In the genomic region with DNA sequence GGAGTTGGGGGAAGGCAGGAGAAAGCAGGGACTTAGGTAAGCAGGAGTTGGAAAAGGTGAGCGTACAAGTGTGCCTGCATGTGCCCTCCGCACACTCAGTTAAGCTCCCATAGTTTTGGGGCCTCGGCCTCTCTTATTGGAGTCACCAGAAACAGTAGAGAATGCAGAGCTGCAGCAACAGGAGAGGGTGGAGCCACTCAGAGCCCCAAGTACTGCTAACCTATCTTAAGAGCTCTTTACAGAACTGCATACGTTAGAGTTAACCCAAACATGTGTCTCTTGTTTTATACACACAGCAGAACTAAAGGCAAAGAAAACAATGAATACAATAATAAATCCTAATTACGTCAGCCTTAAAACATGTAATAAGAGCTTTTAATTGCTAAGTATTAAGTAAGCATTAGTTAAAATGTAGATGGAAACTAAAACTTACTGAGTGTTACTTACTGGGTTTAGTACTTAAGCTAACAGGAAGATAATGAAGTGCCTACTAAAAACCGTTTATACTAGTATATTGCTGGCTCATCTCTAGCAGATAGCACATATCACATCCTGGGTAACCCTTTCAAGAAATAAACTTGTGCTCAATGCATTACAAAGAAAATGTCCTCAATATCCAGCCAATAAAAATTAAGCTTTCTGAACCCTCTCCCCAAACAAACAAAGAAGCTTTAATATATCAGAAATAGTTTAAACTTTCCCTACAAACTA, we compare ENCODE assay signal across 27 mouse cellular contexts. TPM values are rescaled to one million over a fixed set of nuclear protein-coding genes. Genes with fewer than 3 reads are reported as not detected.
DNase-seq lines count a peak whose midpoint lies in the region; ATAC-seq and TF ChIP-seq lines count a peak whose summit lies in the region.
"Had no signal": no experiment of that assay in that cellular context is flagged by ENCODE, and none has a peak within 500 bp of the region (broad histone marks: within the 10 kb centered on the region; RNA-seq: fewer than 3 reads in every experiment).

No protein-coding gene starts in this region.

- ATAC-seq in lung, postnatal 0 days, result peak; percentile 65
- ATAC-seq in erythroblast, adult 5-6 weeks (replicated peaks; ENCODE audit: low FRiP score, poor library complexity, severe bottlenecking), result peak; percentile 66
- ATAC-seq in liver, embryonic 12.5 days, result peak; percentile 87
- ATAC-seq in liver, postnatal 0 days, result peak; percentile 67
- ATAC-seq: forebrain, embryonic 13.5 days had no signal

- WGBS in lung, postnatal 0 days, result 35% methylated on average over 6 of the region's 6 CpGs
- 54% methylated on average over 6 of the region's 6 CpGs for WGBS in lung, adult 2 months
- 39% methylated on average over 6 of the region's 6 CpGs for WGBS in liver, embryonic 12.5 days (ENCODE audit: insufficient replicate concordance)
- WGBS in liver, postnatal 0 days (ENCODE audit: insufficient replicate concordance), result 45% methylated on average over 6 of the region's 6 CpGs

- no peaks in the 10 kb centered on the region for H3K27me3 ChIP-seq in lung, postnatal 0 days (replicated peaks; ENCODE audit: insufficient read depth, low read length)
- H3K27me3 ChIP-seq in liver, embryonic 12.5 days (replicated peaks), result no peaks in the 10 kb centered on the region
- H3K27me3 ChIP-seq in liver, postnatal 0 days (ENCODE audit: insufficient read depth, low read length), result no peaks in the 10 kb centered on the region
- H3K27me3 ChIP-seq: embryonic facial prominence, embryonic 13.5 days; forebrain, embryonic 13.5 days; heart, embryonic 12.5 days; kidney, embryonic 15.5 days; limb, embryonic 15.5 days; midbrain, embryonic 12.5 days; neural tube, embryonic 12.5 days had no signal

- H3K27ac ChIP-seq in lung, postnatal 0 days (ENCODE audit: low read length), result peak overlapping the region; percentile 43
- peak overlapping the region; percentile 89 for H3K27ac ChIP-seq in liver, embryonic 12.5 days
- peak overlapping the region; percentile 52; the same call in 1 of the 2 replicates for H3K27ac ChIP-seq in liver, postnatal 0 days (ENCODE audit: low read depth)
- H3K27ac ChIP-seq: embryonic facial prominence, embryonic 13.5 days; forebrain, embryonic 13.5 days; hindbrain, embryonic 14.5 days; kidney, embryonic 15.5 days; layer of hippocampus, adult 2 months; limb, embryonic 10.5 days; limb, embryonic 15.5 days; midbrain, embryonic 12.5 days; neural tube, embryonic 12.5 days had no signal

- TF ChIP-seq POLR2A in lung, adult 2 months (IDR thresholded peaks at IDR 0.05; ENCODE audit: borderline replicate concordance, extremely low read depth, low read depth, low read length), result no peak

- no peak overlapping the region for H3K9ac ChIP-seq in lung, postnatal 0 days (replicated peaks; ENCODE audit: low read depth)
- peak overlapping the region; percentile 35 for H3K9ac ChIP-seq in liver, embryonic 12.5 days
- no peak overlapping the region for H3K9ac ChIP-seq in liver, postnatal 0 days (replicated peaks)
- H3K9ac ChIP-seq: embryonic facial prominence, embryonic 13.5 days; forebrain, embryonic 13.5 days; heart, embryonic 12.5 days; hindbrain, embryonic 14.5 days; kidney, embryonic 15.5 days; limb, embryonic 15.5 days; midbrain, embryonic 12.5 days; neural tube, embryonic 12.5 days had no signal

- no peaks in the 10 kb centered on the region for H3K36me3 ChIP-seq in lung, postnatal 0 days (ENCODE audit: insufficient read depth, low read length)
- H3K36me3 ChIP-seq in liver, embryonic 12.5 days, result no peaks in the 10 kb centered on the region
- H3K36me3 ChIP-seq in liver, postnatal 0 days (replicated peaks; ENCODE audit: insufficient read depth, low read length), result no peaks in the 10 kb centered on the region; the same call in 1 of the 2 replicates
- H3K36me3 ChIP-seq: embryonic facial prominence, embryonic 13.5 days; heart, embryonic 12.5 days; kidney, embryonic 15.5 days; limb, embryonic 15.5 days; midbrain, embryonic 12.5 days; neural tube, embryonic 12.5 days had no signal

- no peak overlapping the region for H3K4me3 ChIP-seq in lung, postnatal 0 days (ENCODE audit: low read depth, low read length)
- no peak overlapping the region for H3K4me3 ChIP-seq in lung, adult 2 months (replicated peaks; ENCODE audit: extremely low read depth, low read depth, low read length)
- H3K4me3 ChIP-seq in liver, embryonic 12.5 days, result peak overlapping the region; percentile 24
- no peak overlapping the region for H3K4me3 ChIP-seq in liver, postnatal 0 days (ENCODE audit: low read depth, low read length)
- H3K4me3 ChIP-seq: embryonic facial prominence, embryonic 13.5 days; forebrain, embryonic 13.5 days; heart, embryonic 12.5 days; kidney, embryonic 15.5 days; layer of hippocampus, adult 2 months; limb, embryonic 10.5 days; limb, embryonic 15.5 days; midbrain, embryonic 12.5 days; myocyte; neural tube, embryonic 12.5 days had no signal

- no peak for TF ChIP-seq CTCF in lung, postnatal 0 days (IDR thresholded peaks at IDR 0.05)
- TF ChIP-seq CTCF in lung, adult 2 months (IDR thresholded peaks at IDR 0.05; ENCODE audit: insufficient read depth, low read length), result no peak
- TF ChIP-seq CTCF in liver, postnatal 0 days (IDR thresholded peaks at IDR 0.05; ENCODE audit: low read depth), result no peak

- no peak overlapping the region for H3K4me2 ChIP-seq in lung, postnatal 0 days (replicated peaks; ENCODE audit: low read depth, low read length)
- H3K4me2 ChIP-seq in liver, embryonic 12.5 days, result peak overlapping the region; percentile 67
- H3K4me2 ChIP-seq in liver, postnatal 0 days (ENCODE audit: low read depth, low read length), result peak overlapping the region; percentile 55
- H3K4me2 ChIP-seq: embryonic facial prominence, embryonic 13.5 days; forebrain, embryonic 13.5 days; heart, embryonic 12.5 days; hindbrain, embryonic 14.5 days; kidney, embryonic 15.5 days; limb, embryonic 15.5 days; midbrain, embryonic 12.5 days; neural tube, embryonic 12.5 days had no signal

- peak; percentile 63 for DNase-seq in lung, postnatal 0 days (ENCODE audit: low spot score)
- DNase-seq in lung, adult 2 months, result no peak
- DNase-seq in liver, postnatal 0 days, result no peak
- DNase-seq in kidney, adult 18-20 months, result no peak
- no peak for DNase-seq in right cerebral cortex, adult 18-20 months
- DNase-seq in spleen, postnatal 14 days (ENCODE audit: low spot score in 2 of 2), result no peak
- DNase-seq: adrenal gland, postnatal 36 days; cerebellum, adult 18-20 months; cerebellum, postnatal 10 days; gastrocnemius, postnatal 25 days; heart, adult 18-20 months; kidney, adult 11 months; kidney, postnatal 25 days; thymus, postnatal 4 days had no signal

- peaks cover 5% of the 10 kb centered on the region; the same call in 1 of the 2 replicates for H3K4me1 ChIP-seq in lung, postnatal 0 days (ENCODE audit: insufficient read depth, low read depth, low read length)
- H3K4me1 ChIP-seq in lung, adult 2 months (ENCODE audit: control insufficient read depth, insufficient read depth, low read length), result peaks cover 22% of the 10 kb centered on the region
- peaks cover 84% of the 10 kb centered on the region for H3K4me1 ChIP-seq in liver, embryonic 12.5 days
- peaks cover 19% of the 10 kb centered on the region for H3K4me1 ChIP-seq in liver, postnatal 0 days (ENCODE audit: insufficient read depth)
- H3K4me1 ChIP-seq: limb, embryonic 10.5 days; neural tube, embryonic 12.5 days had no signal

- 0 out of 2 replicates have a peak, but pooled peaks have one; percentile 10 for TF ChIP-seq EP300 in lung, postnatal 0 days (IDR thresholded peaks at IDR 0.05)
- no peak for TF ChIP-seq EP300 in liver, postnatal 0 days (IDR thresholded peaks at IDR 0.05; ENCODE audit: low read depth)

- H3K9me3 ChIP-seq in lung, postnatal 0 days (ENCODE audit: low read length), result no peaks in the 10 kb centered on the region
- no peaks in the 10 kb centered on the region for H3K9me3 ChIP-seq in liver, embryonic 12.5 days (replicated peaks)
- H3K9me3 ChIP-seq in liver, postnatal 0 days (ENCODE audit: low read length), result no peaks in the 10 kb centered on the region
- H3K9me3 ChIP-seq: embryonic facial prominence, embryonic 13.5 days; forebrain, embryonic 13.5 days; heart, embryonic 12.5 days; kidney, embryonic 15.5 days; limb, embryonic 10.5 days; limb, embryonic 15.5 days; midbrain, embryonic 12.5 days; neural tube, embryonic 12.5 days had no signal

RNA-seq across cellular contexts. Expression of gene Map2k4, which starts 14.0 kb away (rescaled TPM):
- polyA plus RNA-seq in lung, postnatal 0 days (2015; fragmentation: Nextera tagmentation; extraction: Ambion mirVana), result 42.2 and 45.1 TPM in 2 replicates
- polyA plus RNA-seq in lung, adult 2 months (2012; rRNA removed), result 11.5 and 18.4 TPM in 2 replicates
- 19.4 and 33.9 TPM in 2 replicates for total RNA-seq in erythroblast, adult 5-6 weeks (2015; ENCODE audit: low replicate concordance)
- 12.8 and 17.2 TPM in 2 replicates for total RNA-seq in erythroblast, adult 5-6 weeks (2017; ENCODE audit: low replicate concordance)
- polyA plus RNA-seq in liver, embryonic 12.5 days (2016; fragmentation: Nextera tagmentation; extraction: Ambion mirVana), result 43.6 and 44.3 TPM in 2 replicates
- 21.7 and 23.6 TPM in 2 replicates for polyA plus RNA-seq in liver, postnatal 0 days (2015; fragmentation: Nextera tagmentation; extraction: Ambion mirVana)

RNA-seq across cellular contexts. Expression of gene Zkscan6, which starts 32.9 kb away (rescaled TPM):
- polyA plus RNA-seq in lung, postnatal 0 days (2015; fragmentation: Nextera tagmentation; extraction: Ambion mirVana), result 12.5 and 13.3 TPM in 2 replicates
- polyA plus RNA-seq in lung, adult 2 months (2012; rRNA removed), result 3.0 and 3.6 TPM in 2 replicates
- 2.1 and 2.5 TPM in 2 replicates for total RNA-seq in erythroblast, adult 5-6 weeks (2015; ENCODE audit: low replicate concordance)
- total RNA-seq in erythroblast, adult 5-6 weeks (2017; ENCODE audit: low replicate concordance), result 5.2 and 9.6 TPM in 2 replicates
- polyA plus RNA-seq in liver, embryonic 12.5 days (2016; fragmentation: Nextera tagmentation; extraction: Ambion mirVana), result 7.5 and 8.9 TPM in 2 replicates
- polyA plus RNA-seq in liver, postnatal 0 days (2015; fragmentation: Nextera tagmentation; extraction: Ambion mirVana), result 3.6 and 4.1 TPM in 2 replicates
